Mouse (Mus musculus): ENCODE measurements around the gene Pkmyt1.

The Pkmyt1 gene

DNA sequence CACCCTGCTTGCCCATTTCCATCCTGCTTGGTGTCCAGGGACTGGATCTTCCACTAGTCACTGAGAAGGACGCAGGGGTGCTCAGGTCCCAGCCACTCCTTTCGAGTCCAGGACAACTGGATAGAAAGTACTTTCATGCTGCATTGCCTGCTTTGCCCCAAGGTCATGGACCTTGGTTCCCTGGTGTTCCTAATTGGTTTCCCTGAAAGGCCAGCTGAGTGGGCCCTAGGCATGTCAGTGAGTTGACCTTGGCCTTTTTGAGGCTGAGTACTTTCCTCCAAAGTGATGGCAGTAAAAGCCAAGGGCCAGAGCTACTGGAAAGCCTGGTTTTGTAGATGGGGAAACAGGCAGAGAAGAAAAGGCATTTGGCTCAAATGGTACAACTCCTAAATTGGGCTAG is 4.2 kb upstream of the Pkmyt1 start:
- in situ Hi-C loops (cut with MboI), result no loop called here

- in situ Hi-C loops (cut with MboI), result no loop called here
Measured at GRCm38 (mm10) chr17:23722376-23723125, 3.6 kb upstream of the Pkmyt1 start, which contains the start of gene 1520401A03Rik. TSS of gene 1520401A03Rik (minus strand) at chr17:23722783.

DNA sequence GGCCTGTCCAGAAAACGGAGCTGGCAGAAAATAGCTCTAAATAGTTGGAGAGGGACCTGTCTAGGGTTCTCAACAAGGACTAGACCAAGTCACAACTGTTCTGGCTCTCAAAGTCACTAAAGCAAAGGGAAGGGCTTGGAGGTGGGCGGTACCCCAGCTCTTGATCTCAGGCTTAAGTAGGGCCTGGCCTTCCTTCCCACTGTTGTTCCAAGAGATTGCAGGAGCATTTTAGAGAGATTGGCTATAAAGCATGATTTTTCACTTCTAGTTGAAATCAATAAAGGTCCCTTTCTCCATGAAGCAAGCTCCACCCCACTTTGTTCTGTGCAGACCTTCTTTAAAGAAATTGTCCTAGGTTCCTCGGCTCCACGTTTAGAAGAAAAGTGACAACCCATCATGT is 659 bp upstream of the Pkmyt1 start:
- in situ Hi-C loops (cut with MboI), result no loop called here

DNA sequence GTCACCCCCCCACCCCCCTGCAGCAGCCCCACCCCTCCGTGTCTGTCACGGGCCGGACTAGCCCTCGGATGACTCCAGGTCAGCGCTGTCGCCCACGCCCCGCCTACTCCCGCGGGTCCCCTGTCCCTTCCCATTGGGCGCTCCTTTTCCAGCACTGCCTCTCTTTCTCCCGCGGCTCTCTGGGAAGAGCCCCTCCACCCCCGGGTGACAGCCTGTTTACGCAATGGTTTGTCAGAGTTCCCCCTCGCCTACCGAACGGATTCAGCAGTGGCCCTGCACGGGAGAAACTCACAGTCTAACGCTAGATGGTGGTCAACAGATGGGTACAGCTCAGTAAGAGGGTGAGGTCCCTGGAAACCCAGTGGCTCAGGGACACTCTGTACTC is 614 bp downstream of the Pkmyt1 start:
- in situ Hi-C loops (cut with MboI), result no loop called here

- in situ Hi-C loops (cut with MboI), result no loop called here
Measured at GRCm38 (mm10) chr17:23730441-23730840, 4.3 kb downstream of the Pkmyt1 start.

DNA sequence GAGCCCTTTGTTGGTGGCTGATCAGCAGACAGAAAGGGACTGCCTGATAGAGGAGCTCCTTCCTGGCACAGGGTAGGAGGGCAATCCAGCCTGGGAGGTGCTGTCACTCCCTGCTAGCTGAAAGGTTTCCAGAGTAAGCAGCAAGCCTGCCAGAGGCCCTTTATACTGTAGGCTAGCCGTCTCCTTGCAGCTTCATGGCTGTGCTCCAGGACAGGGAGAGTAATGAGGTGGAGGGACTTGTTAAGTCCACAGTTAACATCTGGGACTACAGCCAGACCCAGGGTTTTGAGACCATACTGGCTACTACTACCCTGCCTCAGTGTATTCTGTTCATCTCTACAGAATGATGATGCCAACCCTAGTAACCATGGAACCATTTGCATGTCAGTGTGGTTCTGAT is 8.2 kb downstream of the Pkmyt1 start:
- in situ Hi-C loops (cut with MboI), result no loop called here

DNA sequence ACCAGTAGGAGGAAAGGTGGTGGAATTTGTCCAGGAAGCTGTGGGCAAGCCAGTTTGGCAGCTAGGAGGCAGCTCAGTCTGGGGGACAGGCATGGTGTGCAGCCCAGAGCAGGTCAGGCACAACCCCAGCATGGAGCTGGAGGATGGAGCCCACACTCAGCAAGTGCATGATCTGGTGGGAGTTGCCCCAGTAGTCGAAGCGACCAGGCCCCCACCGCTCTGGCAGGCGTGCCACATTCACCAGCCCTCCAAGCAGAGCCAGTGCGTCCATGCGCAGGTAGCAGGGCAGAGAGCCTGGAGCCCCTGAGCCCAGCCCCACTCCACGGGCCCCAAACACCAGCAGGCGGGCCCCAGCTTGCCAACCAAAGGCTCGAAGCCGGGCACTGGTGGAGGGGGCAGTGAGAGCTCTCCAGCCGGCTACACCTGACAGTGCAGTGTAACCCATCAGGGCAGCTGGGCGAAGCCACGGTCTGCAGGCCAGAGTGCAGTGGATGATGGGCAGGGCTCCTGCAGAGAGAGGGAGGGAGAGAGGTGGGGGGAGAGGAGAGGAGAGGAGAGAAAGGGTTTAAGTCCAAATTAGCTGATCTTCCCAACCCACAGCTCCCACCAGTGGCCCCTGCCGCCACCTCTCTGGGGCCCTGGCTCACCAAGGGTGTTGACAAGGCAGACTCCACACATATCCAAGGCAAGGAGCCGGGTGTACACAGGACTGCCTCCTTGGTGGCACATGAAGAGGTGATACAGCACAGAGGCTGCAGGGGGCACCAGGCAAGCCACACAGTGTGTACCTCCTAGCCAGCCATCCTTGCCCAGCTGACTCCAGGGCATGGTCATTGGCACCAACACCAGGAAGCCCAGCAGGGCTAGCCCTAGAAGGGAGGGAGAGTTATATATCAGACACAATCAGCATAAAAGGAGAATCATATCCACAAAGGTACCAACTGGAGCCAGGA is 11.6 kb downstream of the Pkmyt1 start:
- in situ Hi-C loops (cut with MboI), result no loop called here

DNA sequence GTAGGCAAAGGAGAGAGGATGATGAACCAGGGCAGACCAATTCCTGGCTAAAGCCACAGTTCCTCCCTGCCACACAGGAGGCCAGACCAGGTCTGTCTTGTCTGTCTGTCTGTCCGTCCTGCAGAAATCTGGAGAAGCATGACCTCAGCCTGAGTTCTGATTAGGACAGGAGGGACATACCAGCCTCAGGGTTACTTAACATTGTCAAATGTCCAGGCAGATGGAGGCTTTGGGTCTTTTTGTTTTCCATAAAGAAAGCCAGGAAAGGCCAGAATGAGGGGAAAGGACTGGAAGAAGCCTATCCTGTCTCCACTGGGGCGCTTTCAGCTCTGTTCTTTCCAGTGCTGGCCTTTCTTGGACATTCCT is 12.7 kb downstream of the Pkmyt1 start:
- in situ Hi-C loops (cut with MboI), result no loop called here

DNA sequence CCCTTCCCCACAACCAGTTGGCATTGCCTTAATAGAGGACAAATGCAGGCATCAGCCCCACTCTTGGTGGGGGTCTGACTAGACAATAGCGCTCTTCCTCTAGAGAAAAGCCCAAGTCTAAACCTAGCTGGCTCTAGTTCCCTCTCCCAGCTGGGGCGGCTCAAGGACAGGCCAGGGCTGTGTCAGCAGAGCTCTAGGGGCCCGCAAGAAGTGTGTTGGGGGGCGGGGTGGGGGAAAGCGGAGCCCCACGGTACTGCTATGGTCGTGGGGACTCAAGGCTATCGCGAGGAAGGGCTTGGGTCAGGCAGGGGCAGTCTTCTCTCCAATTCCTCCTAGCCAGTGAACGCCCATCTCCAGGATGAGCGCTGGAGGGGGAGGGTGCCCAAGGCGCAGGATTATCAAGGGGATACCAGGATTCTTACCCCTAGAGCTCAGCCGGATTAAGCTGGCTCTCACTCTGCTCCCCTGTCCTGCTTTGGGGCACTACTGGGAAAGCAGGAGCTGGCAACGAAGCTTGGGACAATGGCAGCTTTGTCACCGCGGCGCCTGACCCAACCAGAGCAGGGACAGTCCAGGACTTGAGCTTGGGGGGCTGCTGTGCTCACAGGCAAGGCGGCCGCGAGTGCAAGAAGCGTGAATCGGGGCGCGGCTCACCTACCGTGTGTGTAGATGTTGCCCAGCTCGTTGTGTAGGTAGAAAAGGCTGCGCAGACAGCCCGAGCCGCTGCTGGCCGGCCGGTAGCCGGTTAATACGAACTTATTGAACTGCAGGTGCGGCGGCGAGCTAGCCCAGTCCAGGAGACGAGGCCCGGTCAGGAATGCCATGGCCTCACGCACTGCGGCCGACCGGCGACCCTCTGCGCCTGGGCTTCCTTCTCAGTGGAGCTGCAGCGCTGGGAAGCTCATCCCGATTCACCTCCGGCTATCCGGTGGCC is 13.3 kb downstream of the Pkmyt1 start:
- in situ Hi-C loops (cut with MboI), result no loop called here

DNA sequence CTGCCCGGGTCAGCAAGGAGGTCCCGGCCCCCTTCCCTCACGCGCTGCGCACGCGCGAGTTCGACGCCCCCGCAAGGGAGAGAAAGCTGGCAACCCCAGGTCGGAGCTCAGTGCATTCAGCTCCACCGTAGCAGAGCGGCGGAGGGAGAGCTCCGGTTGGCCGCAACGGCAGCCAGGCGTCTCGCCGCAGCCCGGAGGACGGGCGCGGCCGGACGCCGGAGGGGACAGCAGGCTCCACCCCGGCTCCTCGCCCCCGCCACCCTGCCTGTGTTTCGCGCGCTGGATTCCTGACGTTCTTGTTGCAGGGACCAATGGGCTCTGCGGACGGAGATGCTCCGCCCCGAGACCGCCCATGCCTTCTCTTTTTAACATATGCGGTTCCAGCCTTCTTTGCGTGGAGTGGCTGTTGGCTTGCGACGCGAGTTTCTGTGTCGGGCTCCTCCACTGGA is 14.0 kb downstream of the Pkmyt1 start:
- in situ Hi-C loops (cut with MboI), result no loop called here

GRCm38 (mm10) chr17:23740598-23741021 is 14.5 kb downstream of the Pkmyt1 start, which contains the start of gene Paqr4:
TSS of gene Paqr4 (minus strand) at chr17:23740867.
- in situ Hi-C loops (cut with MboI), result no loop called here

DNA sequence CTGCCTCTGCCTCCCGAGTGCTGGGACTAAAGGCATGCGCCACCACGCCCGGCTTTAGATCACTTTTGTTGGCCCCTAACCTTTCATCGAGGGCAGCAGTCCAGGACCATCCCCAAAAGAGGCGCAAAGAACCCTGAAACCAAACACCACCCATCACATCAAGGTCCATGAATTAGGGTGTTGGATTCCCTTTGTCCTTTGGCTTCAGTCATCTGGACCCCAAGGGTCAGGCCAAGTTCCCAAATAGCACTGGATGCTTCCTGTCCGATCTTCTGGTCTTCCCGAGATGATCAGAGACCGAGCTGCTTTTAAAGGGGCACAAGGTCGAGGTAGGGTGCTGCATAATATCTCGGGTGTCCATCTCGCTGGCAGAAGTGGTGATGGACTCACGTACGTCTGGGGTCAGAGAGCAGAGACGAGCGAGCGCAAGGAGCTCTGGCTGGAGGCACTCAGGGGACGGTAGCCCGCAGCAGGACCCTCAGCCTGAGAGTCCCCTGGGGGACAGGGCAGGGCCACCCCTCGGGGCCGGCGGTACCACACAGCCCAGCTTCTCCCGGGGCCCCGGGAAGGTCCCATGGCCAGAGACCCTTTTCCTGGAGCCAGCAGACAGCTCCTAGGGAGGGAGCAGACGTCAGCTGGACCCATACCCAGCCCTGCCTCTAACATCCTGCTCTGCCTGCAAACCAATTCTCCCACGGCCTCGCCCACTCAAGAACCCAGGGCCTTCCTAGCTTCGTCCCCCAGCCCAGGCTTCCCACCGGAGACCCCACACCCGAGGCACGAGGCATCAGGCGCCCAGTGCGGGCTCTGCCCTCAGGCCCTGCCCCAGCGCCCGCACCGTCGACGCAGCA is 15.4 kb downstream of the Pkmyt1 start:
- in situ Hi-C loops (cut with MboI), result no loop called here

DNA sequence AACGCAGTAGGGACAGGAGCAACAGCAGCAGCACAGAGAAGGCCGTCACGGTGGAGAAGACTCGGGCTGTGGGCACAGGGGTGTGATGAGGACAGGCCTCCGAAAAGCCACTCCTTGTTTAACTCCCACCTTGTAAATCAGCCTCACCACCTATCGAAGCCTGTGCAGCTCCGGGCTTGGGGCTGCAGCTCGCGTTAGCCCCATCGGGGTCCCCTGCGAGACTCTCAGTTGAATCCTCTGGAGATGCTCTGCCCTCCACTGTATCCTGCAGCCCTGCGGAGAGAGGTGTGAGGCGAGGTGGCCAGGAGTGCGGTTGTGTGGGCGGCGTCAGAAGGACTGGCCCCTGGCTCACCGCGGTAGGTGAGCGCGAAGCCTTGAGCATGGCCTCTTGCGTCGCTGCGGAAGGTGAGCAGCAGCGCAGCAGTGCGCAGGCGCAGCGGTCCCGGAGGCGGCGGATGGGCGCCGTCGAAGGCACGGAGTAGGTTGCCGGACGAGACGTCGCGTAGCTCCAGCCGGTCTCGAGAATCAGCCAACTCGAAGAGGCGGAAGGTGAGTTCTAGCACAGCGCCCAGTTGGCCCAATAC is 16.2 kb downstream of the Pkmyt1 start:
- in situ Hi-C loops (cut with MboI), result no loop called here

- in situ Hi-C loops (cut with MboI), result no loop called here
Measured at GRCm38 (mm10) chr17:23742941-23743340, 16.8 kb downstream of the Pkmyt1 start.

DNA sequence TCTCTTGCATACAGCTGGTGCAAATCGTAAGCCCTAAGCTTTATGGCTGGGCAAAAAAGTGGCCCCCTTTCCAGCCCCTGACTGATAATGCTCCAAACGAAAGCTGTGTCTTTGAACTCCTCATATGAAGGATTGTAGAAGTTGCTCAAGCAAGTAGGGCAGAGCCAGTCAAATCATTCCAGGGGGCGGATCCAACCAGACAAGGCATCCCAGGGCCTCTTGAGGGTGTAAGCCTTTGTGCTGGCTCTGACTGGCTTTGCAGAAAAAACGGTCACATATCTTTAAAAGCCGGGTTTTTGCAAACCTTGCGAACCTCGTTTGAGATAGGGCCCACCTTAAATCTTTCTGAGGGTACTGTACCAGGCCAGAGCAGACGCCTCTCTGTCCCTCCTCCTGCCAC is 17.9 kb downstream of the Pkmyt1 start:
- in situ Hi-C loops (cut with MboI), result no loop called here

DNA sequence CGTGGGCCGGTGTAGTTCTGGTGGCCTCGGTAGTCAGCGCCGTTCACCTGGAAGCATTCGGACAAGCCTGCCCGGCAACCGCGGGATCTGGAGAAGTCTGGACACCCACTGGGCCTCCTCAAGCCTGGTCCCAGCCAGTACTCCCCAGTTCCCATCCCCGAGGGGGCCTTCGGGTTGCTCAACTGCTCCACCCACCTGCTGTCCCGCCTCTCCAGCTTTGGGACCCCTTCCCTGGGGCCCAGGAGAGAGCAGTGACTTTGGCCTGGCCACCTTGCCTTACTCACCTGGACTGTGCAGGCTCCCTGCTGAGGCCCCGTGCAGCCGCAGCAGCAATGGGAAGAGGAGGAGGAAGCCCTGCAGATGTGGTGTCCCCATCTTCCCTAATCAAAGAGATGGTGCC is 18.5 kb downstream of the Pkmyt1 start:
- in situ Hi-C loops (cut with MboI), result no loop called here

DNA sequence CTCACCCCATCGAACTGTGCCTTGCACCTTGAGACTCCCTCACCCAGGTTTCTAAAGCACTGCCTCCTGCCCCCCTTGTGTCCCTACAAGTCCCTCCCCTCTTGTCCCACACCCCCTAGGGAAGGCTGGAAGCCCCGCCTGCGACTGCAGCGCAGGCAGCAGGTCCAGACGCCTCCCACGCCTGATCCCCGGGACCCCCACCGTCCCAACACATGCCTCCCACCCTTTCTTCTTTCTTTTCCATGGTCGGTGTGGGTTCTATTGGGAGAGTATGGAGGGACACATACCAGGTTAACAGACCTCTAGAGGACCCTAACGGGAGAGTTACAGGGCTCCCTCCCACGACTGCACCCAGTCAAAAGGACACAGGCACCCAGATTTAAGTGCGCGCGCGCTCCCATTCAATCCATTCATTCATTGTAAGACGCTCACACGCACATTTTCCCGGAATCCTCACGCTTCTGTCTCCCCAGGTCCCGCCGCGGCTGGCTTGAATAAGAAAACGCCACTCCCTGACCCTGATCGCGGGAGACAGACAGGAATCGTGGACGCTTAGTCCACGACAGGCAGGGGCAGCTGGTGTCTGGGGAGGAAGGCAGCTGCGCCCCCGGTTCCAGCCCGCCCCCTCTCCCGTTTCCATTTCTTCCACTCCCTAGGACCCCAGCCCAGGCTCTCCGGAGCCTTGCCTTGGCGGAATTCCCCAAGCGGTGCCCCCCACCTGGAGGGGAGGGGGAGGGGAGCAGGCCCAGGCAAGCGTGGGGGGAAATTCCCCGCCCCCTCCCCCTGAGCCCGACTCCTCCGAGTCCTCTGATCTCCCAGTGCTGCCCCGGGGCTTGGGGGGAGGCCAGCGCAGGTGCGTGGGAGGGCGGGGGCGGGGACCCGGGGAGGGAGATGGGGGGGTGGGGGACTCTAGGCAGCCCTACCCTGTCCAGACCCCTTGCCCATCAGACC is 19.4 kb downstream of the Pkmyt1 start, which contains the start of gene Kremen2:
TSS of gene Kremen2 (minus strand) at position 533 of the 951 bp plus-strand sequence.
- in situ Hi-C loops (cut with MboI), result no loop called here

DNA sequence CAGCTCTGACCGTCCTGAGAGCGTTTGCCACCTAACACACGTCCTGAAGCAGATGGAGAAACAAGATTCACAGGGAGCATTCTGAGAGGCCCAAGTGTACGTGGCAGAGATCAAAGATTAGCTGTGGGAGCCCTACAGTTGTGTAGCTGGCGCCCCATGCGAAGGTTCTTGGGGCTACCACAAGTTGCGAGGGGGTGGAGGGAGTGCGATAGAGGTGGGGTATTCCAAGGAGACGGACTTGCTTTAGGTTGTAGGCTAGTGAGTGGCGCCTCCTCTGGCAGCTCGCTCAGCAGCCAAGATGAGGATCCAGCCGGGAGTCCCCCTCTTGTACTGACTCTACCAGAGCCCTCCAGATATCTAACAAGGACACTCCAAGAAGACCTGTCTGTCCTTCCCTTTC is 20.2 kb downstream of the Pkmyt1 start:
- in situ Hi-C loops (cut with MboI), result no loop called here

DNA sequence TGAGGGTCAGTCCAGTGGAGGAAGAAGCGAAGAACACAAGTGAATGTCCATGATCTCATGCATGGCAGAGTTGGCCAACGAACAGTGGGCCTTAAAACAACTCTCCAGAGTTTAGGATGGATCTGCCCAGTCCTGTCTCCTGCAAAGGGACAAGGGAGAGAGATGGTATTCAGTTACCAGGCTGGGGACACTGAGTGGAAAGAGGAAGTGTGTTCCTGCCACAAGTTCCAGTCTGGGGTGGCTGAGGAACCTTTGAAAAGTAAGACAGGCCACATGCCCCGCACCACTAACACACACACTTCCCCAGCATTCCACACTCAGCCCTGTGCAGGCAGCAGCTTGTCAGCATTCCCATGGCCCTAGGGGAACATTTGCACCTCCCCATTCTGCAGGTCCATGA is 20.6 kb downstream of the Pkmyt1 start:
- in situ Hi-C loops (cut with MboI), result no loop called here
